Mouse (Mus musculus) naive thymus-derived CD4-positive, alpha-beta T cell, adult 5 months (primary cell): ENCODE data around the gene Hnrnpc. TPM values are rescaled to one million over a fixed set of nuclear protein-coding genes. Genes with fewer than 3 reads are reported as not detected.

Source experiments
- polyA plus RNA-seq: library from polyadenylated mRNA; unstranded; fragments of 100-300 nt; shearing (Covaris generic); gene quantifications from one replicate; pipeline ENCODE4 v1.2.1, GENCODE M21; 2017

Hnrnpc gene
- polyA plus RNA-seq, result 468 TPM

GRCm38 (mm10) chr14:52103856-52104676, at the start of gene Hnrnpc:
TSS of gene Hnrnpc (minus strand) at chr14:52104028.

GRCm38 (mm10) chr14:52110346-52110745, 6.5 kb upstream of the Hnrnpc start, which contains the start of gene Rpgrip1:
TSS of gene Rpgrip1 (plus strand) at chr14:52110704.

GRCm38 (mm10) chr14:52042359-52042758, 61.5 kb downstream of the Hnrnpc start, which contains the start of gene Olfr221:
TSS of gene Olfr221 (minus strand) at chr14:52042459.

Other genes with a start within 250 kb of the Hnrnpc start
- 50.9 TPM for gene Mettl17, start 219.2 kb downstream of the Hnrnpc start, polyA plus RNA-seq
- gene Slc39a2, start 211.1 kb downstream of the Hnrnpc start, polyA plus RNA-seq, result 0.29 TPM
- gene Ndrg2, start 189.9 kb downstream of the Hnrnpc start, polyA plus RNA-seq, result 29.5 TPM
- not detected for gene Tppp2, start 185.6 kb downstream of the Hnrnpc start, polyA plus RNA-seq
- gene Rnase13, start 181.3 kb downstream of the Hnrnpc start, polyA plus RNA-seq, result not detected
- gene Arhgef40, start 119.3 kb downstream of the Hnrnpc start, polyA plus RNA-seq, result 0.21 TPM
- gene Tmem253, start 88.4 kb downstream of the Hnrnpc start, polyA plus RNA-seq, result not detected
- gene Zfp219, start 83.3 kb downstream of the Hnrnpc start, polyA plus RNA-seq, result 16.4 TPM
- gene Olfr221, start 61.6 kb downstream of the Hnrnpc start, polyA plus RNA-seq, result not detected
- 5.3 TPM for gene Rpgrip1, start 6.7 kb upstream of the Hnrnpc start, polyA plus RNA-seq
- gene Supt16, start 93.4 kb upstream of the Hnrnpc start, polyA plus RNA-seq, result 17.0 TPM
- 42.7 TPM for gene Chd8, start 153.8 kb upstream of the Hnrnpc start, polyA plus RNA-seq
- 128 TPM for gene Tox4, start 175.1 kb upstream of the Hnrnpc start, polyA plus RNA-seq
- 19.6 TPM for gene Rab2b, start 175.5 kb upstream of the Hnrnpc start, polyA plus RNA-seq
- gene Mettl3, start 201.1 kb upstream of the Hnrnpc start, polyA plus RNA-seq, result 62.6 TPM
- gene Sall2, start 224.7 kb upstream of the Hnrnpc start, polyA plus RNA-seq, result 0.97 TPM